Mouse (Mus musculus): ENCODE data around the gene Ankrd28.
A peak's percentile ranks its signal among the peaks of the same experiment; 100 is the strongest.
"Not testable (repeated sequence)": the region's sequence is repeated elsewhere in the genome, so short reads cannot be mapped to it uniquely, and the experiment has no call there.

Ankrd28 gene

DNA sequence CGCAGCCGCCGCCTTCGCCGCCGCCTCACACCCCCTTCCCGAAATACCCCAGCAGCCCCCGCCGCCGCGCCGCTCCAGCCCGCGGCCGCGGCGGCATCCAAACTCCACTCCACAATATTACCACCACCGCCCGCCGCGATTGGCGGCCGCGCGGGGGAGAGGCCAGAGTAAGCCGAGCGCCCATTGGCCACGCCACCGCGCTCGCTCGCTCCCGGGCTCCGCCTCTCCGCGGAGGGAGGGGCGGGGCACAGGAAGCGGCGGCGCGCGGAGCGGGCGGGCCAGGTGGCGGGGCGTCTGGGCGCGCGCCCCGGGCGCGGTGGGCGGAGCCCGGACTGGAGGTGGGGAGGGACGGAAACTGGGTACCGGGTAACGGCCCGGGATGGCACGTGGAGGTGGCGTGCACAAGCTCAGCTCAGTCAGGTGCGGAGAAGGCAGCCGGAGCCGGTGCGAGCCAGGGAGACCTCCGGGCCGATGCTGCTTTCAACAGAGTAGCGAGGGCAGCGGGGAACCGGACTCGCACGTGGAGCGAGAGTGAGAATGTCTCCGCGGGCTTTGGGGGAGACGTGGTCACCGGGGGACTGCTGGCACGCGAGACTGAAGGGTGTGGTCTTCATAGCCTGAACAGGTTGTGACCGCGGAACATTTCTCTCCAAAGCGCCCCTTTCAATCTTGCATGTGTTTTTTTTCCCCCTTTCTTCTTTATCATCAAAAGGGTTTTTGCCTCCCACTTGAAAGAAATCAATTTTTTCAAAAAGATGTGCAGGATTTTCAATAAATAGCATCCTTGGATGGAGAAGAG lies at the start of gene Ankrd28:
TSS of gene Ankrd28 (minus strand) at position 81 of the 799 bp plus-strand sequence.
- DNase-seq (ENCODE audit: low spot score in 2 of 2), result peak; percentile 91 to 92

DNA sequence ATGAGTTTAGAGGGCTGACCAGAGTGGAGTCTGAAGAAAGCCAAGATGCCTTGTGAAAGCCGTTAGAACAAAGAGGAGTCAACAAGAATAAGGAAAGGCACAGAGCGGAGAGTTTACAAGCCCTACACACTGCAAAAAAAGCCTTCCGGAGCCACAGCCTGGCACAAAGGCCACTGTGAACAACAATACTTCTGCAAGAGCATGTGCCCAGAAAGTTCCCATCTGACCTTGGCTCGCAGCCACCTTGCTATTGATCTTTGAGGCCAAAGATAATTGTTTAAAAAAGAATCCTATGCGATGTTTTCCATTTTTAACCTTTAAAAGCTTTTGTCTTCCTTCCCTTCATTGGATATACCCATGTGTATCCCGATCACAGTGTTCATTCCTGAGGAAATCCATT lies 49.0 kb upstream of the Ankrd28 start:
- DNase-seq (ENCODE audit: low spot score in 2 of 2), result no peak

DNA sequence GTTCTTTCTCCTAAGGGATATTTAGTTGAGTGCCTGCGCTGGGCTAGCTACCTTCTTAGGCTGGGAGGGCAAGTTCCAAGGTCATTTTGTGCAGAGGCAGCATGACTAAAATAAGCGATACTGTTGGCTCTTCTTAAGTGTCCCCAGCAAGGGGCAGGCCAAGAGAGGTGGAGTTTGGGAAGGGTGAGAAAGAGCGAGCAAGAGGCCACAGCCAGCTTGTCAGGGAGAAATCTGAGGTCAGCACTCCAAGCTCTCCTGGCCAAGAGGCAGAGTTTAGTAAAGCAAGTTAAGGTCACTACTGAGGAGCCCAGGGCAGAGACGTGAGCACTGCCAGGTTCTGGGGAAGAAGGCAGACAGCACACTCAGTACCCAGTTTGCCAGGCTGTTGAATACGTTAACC lies 41.7 kb upstream of the Ankrd28 start:
- no peak for DNase-seq (ENCODE audit: low spot score in 2 of 2)

DNA sequence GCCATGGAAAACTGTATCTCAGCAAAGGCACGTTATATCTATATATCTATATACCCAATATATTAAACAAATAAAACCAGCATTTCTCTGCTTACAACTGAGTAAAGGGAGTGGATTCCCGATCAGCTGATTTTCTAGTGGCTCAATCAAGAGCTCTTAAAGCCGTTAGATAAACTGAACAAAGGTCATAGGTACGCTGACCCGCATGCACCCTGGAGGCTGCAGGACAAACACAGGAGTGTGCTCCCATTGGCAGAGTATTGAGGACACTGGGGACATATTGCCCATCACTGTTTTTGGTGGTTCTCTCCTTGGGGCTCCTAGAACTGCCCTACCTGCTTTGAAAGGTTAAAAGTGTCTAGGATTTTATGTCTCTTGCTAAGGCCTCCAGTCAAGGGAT lies 40.0 kb upstream of the Ankrd28 start:
- DNase-seq (ENCODE audit: low spot score in 2 of 2), result no peak

DNA sequence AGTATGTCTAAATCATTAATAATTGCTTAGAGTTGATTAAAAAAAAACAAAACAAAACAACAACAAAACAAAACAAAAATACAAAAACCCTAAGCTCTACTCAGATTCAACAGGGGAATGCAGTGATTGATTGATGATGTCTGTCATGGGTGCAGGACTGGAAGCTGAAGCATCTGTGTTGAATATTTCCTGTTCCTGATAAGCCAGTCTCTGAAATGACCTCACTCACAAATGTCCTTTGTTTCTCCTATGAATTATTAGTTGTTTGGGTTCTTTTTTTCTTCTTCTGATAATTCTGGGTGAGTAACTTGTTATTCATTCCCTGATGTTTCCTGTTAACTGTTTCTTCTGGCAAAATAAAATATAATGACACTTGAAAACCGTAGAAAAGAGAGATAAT lies 38.1 kb upstream of the Ankrd28 start:
- no peak for DNase-seq (ENCODE audit: low spot score in 2 of 2)

DNA sequence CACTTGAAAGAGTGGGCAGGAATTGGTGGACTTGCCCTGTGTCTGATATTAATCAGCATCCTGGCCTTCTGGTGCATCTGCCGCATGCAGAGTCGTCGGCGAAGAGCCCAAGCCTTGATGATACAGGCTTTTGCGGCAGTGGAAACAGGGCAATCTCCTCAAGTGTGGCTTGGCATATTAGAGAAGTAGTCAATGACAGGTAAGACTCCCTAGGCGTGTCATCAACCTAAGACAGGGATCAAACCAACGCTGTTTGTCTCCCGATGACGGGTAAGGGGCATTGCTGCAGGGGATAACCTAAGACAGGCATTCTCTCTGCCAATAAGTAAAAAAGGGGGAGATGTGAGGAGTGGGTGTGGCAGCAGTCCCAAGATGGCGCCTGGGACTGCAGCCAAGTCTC lies 35.9 kb upstream of the Ankrd28 start:
- not testable (repeated sequence) for DNase-seq (ENCODE audit: low spot score in 2 of 2)

DNA sequence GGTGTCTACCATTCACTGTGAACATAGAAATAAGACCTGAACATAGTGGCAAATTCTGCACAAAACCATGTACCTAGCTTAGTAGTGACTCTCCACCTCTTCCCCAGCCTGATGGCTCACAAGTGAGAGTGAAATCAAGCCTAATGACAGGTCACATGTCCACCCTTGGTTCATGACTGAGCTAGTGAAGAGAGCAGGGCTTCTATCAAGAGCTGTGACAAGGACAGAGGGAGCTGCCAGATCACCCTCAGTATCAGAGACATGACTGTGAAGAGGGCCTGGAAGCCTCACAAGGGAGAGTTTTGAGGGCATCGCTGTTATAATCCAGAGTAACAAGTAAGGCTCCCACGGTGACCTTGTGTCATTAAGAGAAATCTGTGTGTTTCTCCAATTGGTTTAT lies 28.2 kb upstream of the Ankrd28 start:
- no peak for DNase-seq (ENCODE audit: low spot score in 2 of 2)

DNA sequence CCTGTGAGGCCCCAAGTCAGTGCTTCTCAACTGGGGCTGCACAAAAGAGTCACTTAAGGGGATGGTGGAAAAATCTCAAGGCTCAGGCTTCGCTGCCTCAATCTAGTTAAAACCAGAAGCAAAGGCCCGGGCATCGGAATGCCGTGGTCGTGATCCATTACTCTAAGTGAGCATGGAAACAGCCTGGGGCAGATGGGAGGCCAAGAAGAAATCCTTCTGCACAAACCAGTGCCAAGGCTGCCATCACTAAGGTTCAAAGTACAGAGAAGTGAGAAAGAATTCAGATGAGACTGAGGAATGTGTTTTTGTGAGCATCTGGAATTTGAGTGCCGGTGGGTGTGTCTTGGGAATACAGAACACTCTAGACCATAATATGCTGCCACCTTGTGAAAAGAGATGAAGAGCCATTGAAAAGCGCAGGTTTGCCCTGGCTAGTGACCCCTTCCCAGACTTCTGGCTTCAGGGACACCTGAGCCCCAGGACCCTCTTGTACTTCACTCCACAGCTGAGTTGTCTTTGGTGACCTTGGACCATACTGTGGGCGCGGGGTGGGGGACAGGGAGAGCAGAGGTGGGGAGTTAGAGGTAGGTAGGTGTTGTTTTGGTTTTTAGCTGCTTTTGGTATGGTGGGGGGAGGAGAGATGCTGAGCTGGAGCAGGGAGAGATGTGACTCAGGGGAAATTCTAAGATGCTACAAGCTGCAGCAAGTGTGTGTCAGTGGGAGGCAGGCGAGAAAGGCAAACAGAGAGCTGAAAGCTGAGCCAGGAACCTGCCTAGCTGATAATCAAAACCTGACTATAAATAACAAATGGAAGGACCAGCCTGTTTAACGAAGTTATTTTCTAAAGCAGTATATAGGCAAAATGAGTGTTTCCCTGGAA lies 26.9 kb upstream of the Ankrd28 start:
- no peak for DNase-seq (ENCODE audit: low spot score in 2 of 2)

DNA sequence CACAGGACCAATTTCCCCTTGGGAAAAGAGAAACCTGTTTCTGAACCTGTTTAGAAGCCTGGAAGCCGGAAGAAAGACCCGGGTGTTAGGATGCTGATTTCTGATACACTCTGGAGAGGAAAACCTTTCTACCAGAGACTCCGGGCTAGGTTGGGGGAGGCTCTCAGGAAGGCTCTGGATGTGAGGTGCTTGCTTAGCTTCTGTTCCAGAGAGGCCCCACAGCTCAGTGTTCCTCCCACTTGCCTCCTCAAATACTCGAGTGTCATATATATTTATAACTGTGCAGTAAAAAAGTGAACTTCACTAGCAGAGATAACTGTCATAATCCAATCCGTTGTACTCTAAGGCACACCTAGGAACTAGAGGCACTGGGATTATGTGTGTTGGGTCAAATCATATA lies 25.6 kb upstream of the Ankrd28 start:
- no peak for DNase-seq (ENCODE audit: low spot score in 2 of 2)

DNA sequence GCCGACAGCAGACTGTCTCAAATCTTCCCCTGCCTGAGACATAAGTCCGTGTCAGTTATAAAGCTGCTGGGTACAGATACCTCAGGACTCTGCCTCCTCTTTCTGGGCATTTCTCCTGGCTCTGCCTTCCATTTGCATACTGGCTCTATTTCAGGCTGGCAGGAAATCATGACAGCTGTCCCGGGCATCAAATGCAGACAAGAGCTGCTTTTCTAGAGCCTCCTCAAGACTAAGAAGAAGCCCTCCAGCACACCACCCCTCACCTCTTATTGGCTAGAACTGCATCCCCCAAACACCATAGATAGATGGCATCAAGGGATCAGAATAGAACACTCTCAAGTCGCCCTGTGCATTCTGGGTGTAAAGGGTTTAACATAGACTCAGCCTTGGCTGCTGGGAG lies 24.2 kb upstream of the Ankrd28 start:
- DNase-seq (ENCODE audit: low spot score in 2 of 2), result no peak

DNA sequence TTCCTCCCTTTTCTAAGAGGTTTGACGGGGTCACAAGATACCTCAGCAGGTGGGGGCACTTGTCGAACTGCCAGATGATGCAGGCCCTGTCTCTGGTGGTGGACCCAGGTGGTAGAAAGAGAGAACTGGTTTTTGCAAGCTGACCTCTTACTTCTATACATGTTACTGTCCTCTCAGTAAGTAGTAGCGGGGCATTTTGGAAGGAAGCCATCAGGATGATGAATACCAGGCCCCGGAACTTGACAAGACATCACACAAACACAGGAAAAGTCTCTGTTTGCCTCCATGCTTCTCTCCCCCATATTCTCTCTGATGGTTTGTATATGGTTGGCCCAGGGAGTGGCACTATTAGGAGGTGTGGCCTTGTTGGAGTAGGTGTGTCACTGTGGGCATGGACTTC lies 13.1 kb upstream of the Ankrd28 start:
- no peak for DNase-seq (ENCODE audit: low spot score in 2 of 2)

DNA sequence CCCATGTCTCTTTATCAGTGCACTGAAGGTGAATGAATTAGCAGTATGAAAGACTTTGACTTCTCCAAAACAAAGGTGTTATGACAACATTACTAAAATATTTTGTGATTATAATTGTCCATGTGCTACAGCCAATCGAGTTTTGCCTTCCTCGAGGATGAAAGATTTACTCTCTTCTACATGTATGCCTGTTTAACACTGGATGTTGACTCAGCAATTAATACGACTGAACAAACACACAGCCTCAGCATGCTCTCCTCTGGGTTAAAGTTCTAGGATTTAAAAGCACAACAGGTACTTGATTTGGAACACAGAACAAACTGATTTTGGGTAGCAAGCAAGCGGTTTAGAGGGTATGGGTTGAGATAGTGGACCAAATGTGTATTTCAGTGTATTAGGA lies 1.6 kb upstream of the Ankrd28 start:
- no peak for DNase-seq (ENCODE audit: low spot score in 2 of 2)

DNA sequence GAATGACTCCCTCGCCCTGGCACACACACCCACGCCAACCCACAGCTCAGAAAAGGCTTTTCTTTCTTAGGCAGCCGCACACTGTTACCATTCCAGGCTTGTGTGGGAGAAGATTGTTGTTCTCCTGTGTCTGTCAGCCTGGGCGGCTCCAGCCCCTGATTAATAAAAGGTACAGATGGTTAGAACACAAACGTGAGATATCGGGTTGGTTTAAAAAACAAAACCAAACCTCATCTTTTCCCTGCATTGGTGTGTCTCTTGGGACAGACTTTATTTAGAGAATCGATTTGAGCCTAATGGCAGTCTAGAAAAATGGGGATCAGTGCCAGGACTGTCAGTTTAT lies 890 bp upstream of the Ankrd28 start:
- no peak for DNase-seq (ENCODE audit: low spot score in 2 of 2)

DNA sequence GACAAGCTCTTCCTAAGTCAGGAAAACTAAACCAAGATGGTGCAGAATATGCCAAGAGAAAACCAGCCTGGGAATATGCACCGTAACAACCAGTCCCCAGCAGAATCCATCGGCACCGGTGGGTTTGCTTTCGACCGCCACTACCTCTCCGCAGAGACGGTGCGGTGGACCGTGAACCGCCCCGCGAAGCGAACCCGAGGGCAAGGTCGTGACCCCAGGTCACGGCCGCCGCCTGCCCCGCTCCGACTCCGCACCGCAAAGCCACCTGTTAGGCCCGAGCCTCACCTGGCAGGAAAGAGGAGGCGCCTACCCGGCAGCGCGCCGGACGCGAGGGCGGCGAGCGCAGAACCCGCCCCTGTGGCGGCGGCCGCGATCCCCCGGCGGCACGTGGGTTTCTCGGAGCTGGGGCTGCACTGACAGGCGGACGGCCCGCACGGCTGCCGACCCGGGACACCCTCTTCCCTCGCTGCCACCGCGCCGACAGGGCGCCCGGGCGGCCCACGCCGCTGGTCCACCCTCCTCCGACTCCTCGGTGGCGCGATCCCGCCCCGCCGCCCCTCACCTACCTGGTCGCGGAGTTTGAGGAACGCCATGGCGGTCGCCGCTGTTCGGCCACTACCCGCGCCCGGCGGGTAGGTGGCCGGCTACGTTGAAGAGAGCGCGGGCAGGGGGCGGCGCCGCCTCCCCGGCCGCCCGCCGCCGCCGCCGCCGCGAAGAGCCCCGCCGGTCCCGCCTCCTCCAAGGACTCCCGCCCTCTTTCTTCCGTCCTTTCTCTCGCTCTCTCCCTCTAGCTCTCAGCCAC lies 489 bp downstream of the Ankrd28 start:
- peak; percentile 53 to 63 for DNase-seq (ENCODE audit: low spot score in 2 of 2)

DNA sequence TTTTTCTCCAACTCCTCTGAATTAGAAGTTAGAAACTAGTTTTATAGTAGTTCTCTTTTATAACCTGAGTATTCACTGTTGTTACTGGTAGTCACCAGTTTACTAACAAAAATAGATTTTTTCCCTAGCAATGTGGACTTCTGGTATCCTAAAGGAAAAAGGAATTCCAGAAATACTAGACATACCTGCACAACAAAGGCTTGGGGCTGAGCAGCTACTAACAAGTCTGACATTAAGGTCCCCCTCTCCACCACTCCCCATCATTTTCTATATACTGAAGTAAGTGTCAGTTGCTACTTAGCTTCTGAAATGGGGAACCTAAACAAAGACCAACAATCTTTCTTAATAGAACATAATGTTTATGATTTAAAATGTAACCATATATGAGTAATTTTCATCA lies 3.2 kb downstream of the Ankrd28 start:
- DNase-seq (ENCODE audit: low spot score in 2 of 2), result no peak

DNA sequence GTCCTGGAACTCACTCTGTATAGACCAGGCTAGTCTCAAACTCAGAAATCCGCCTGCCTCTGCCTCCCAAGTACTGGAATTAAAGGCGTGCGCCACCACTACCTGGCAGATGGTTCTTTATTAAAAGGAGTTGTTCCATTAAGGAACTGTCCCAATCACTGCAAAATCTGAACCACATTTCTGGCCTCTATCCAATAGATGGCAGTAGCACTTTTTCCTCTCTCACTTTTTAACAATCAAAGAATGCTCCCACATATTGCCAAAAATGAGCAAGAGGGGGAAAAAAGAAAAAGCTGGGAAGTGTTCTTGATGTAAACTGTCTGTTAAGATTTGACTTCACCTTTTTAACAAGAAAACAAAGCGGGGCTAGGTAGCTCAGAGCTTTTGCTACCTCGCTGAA lies 20.5 kb downstream of the Ankrd28 start:
- DNase-seq (ENCODE audit: low spot score in 2 of 2), result no peak

DNA sequence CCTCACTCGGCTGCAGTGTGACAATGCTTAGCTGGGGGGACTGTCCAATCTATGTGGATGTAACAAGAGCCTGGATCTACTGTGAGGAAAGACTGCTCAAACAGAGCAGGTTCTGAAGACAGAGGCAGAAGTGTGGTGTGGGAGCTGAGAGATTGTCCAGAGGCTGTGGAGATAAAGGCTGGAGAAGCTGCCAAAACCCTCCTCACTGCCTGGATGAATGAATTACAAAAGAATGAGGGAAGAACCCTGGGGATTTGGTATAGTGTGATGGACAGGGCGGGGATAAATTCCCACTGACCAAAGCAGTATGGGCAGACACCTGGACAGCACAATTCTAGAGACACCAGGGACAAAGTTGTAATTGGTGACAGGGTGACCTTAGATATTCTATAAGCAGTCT lies 26.7 kb downstream of the Ankrd28 start:
- no peak for DNase-seq (ENCODE audit: low spot score in 2 of 2)

DNA sequence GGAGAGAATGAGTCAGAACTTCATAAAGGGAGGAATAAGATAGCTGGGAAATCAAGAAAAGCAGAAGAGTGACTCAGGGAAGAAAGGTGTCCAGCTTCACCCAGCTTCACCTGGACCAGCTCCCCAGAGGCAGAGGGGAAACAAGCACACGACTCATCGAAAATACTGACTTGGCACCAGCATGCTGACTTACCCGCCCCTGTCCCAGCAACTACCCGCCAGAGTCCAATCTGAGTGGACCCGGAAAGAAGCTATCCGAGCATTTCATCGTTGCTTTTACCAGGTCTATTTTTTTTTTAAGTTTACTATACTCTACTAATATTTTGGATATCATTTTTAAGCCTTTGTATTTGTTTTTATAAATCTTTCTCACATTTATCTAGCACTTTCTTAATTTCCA lies 29.5 kb downstream of the Ankrd28 start:
- no peak for DNase-seq (ENCODE audit: low spot score in 2 of 2)

DNA sequence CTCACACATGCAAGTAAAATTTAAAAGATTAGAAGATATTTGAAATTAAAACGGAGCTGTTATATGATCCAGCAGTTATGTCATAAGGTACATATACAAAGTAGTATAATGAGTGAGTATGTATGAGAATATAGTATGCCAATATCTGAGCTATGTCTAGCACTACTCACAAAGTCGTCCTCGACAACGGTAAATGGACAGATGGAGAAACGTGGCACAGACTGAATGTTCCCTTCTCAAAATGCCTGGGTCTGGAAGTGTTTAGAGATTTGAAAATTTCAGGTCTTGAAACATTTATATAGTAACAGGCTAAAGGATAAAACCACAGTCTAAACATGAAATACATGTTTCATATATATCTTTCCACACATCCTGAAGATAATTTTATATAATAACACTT lies 30.0 kb downstream of the Ankrd28 start:
- no peak for DNase-seq (ENCODE audit: low spot score in 2 of 2)

DNA sequence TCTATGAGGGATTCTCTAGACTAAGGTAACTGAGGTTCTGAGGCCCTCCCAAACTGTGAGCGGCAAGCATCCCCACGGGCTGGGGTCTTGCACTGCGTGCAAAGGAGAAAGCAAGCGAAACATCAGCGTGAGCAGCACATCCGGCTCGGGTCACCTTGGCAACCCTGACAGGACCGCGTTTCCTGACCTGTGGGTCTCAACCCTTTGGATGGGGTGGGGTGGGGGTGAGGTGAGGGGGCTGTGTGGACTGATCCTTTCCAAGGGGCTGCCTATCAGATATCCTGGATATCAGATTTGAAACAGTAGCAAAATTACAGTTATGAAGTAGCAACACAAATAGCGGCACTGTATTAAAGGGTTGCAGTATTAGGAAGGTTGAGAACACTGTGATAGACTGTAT lies 31.5 kb downstream of the Ankrd28 start:
- DNase-seq (ENCODE audit: low spot score in 2 of 2), result no peak

DNA sequence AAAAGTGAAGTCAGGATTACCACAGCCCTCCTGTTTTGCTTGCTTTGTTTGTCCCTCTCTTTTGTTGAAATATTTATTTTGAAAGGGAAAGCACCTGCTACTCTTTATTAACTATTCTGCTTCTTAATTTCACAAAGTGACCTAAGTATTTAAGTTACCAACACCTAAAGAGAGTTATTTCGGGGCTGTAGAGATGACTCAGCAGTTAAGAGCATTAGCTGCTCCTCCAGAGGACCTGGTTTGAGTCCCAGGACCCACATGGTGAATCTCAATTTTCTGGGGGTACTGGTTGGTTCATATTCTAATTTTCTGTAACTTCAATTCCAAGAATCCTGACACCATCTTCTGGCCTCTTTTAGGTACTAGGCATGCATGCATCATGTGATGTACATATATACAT lies 34.9 kb downstream of the Ankrd28 start:
- no peak for DNase-seq (ENCODE audit: low spot score in 2 of 2)

DNA sequence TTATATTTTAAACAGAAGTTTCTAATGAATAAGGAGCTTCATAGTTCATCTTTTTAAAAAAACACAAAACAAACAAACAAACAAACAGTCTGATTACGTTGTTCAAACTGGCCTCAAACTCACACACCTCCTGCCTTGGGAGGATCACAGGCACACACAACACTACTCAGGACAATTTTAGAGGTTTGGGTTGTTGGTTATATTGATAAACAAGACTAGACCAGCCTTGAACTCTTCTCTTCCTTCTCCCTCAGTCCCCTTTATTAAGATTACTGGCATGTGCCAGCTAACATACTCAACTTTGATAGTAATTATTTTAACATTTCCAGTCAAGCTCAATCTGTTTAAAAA lies 35.7 kb downstream of the Ankrd28 start:
- no peak for DNase-seq (ENCODE audit: low spot score in 2 of 2)
